Mouse (Mus musculus): ENCODE measurements around the gene Pmpca.

DNA sequence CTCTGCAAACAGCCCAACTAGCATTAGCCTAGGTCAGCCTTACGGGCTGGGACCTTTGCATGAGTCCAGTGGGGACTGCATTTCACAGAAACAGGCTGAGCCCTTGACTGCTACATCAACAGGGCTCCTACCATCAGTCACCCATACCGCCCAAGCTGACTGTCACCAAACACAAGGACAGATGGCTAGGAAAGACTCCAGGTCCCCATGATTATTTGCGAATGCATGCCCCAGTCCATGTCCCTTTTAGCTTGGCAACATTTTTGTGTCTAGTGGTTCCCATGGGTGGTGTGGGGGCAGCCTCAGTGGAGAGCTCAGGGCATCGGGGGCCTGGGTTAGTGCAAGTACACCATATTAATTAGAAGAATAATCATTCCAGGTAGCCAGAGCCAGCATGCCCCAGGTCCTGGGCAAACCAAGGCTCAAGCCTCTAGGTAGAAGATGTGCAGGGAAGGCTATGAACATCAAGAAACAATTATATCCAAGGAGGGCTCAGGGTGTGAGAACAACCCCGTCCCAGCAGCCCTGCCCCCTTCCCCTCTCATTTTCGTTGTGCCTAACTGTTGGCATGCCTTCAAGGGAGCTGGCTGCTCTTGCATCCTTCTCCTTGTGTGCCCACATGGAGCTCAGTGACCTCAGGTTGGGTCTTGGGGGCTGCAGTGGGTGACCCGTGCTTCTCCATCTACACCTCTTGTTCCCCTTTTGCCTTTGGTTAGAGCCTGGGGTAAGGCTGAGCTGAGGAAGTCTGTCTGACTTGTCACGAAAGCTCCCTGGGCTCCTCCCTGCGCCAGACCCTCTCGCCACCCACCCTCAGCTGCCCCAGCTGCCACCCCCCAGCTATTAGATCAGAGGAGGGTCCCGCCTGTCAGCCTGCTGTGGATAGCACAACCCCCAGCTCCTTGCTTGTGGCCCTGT lies 35.8 kb upstream of the Pmpca start:
- TF ChIP-seq TAL1 (conservative IDR thresholded peaks at IDR 0.05; ENCODE audit: low read depth, low read length) (no peak), CTCF (IDR thresholded peaks at IDR 0.05; ENCODE audit: low read depth, low read length) (no peak), GATA1 (IDR thresholded peaks at IDR 0.05; ENCODE audit: borderline replicate concordance, low read length) (no peak), GATA2 (IDR thresholded peaks at IDR 0.05; ENCODE audit: borderline replicate concordance, low read depth, low read length) (no peak)

Data from G1E (cell line).